Mouse (Mus musculus): ENCODE results near the gene Gm20741. TPM values are rescaled to one million over a fixed set of nuclear protein-coding genes. Genes with fewer than 3 reads are reported as not detected.

The Gm20741 gene
- polyA plus RNA-seq, 1 experiment from 2014 or later: not detected

Other genes starting within 250 kb of the Gm20741 start
- gene Cldn8, start 249.0 kb downstream of the Gm20741 start, polyA plus RNA-seq (2015; fragmentation: Nextera tagmentation; extraction: Ambion mirVana): 18.5 and 20.6 TPM in 2 replicates
- gene Krtap24-1, start 199.9 kb downstream of the Gm20741 start, polyA plus RNA-seq (2015; fragmentation: Nextera tagmentation; extraction: Ambion mirVana): not detected in 2 replicates
- gene 2310079G19Rik, start 184.6 kb downstream of the Gm20741 start, polyA plus RNA-seq (2015; fragmentation: Nextera tagmentation; extraction: Ambion mirVana): not detected in 2 replicates
- gene Krtap26-1, start 164.4 kb downstream of the Gm20741 start, polyA plus RNA-seq (2015; fragmentation: Nextera tagmentation; extraction: Ambion mirVana): not detected in 2 replicates
- gene Krtap27-1, start 140.5 kb downstream of the Gm20741 start, polyA plus RNA-seq (2015; fragmentation: Nextera tagmentation; extraction: Ambion mirVana): not detected in 2 replicates
- not detected in 2 replicates for gene 2310061N02Rik, start 104.3 kb downstream of the Gm20741 start, polyA plus RNA-seq (2015; fragmentation: Nextera tagmentation; extraction: Ambion mirVana)
- not detected in 2 replicates for gene Krtap13-1, start 83.4 kb downstream of the Gm20741 start, polyA plus RNA-seq (2015; fragmentation: Nextera tagmentation; extraction: Ambion mirVana)
- gene Krtap13, start 60.6 kb downstream of the Gm20741 start, polyA plus RNA-seq (2015; fragmentation: Nextera tagmentation; extraction: Ambion mirVana): not detected in 2 replicates
- gene 2310034C09Rik, start 53.4 kb downstream of the Gm20741 start, polyA plus RNA-seq (2015; fragmentation: Nextera tagmentation; extraction: Ambion mirVana): not detected in 2 replicates
- gene 2310057N15Rik, start 38.0 kb downstream of the Gm20741 start, polyA plus RNA-seq (2015; fragmentation: Nextera tagmentation; extraction: Ambion mirVana): not detected in 2 replicates
- gene Gm5965, start 34.3 kb downstream of the Gm20741 start, polyA plus RNA-seq (2015; fragmentation: Nextera tagmentation; extraction: Ambion mirVana): not detected in 2 replicates
- gene Krtap15, start 8.0 kb upstream of the Gm20741 start, polyA plus RNA-seq (2015; fragmentation: Nextera tagmentation; extraction: Ambion mirVana): not detected in 2 replicates
- gene Krtap14, start 13.9 kb upstream of the Gm20741 start, polyA plus RNA-seq (2015; fragmentation: Nextera tagmentation; extraction: Ambion mirVana): not detected in 2 replicates
- not detected in 2 replicates for gene Krtap19-1, start 57.2 kb upstream of the Gm20741 start, polyA plus RNA-seq (2015; fragmentation: Nextera tagmentation; extraction: Ambion mirVana)
- not detected in 2 replicates for gene Krtap19-2, start 62.0 kb upstream of the Gm20741 start, polyA plus RNA-seq (2015; fragmentation: Nextera tagmentation; extraction: Ambion mirVana)
- not detected in 2 replicates for gene Krtap19-3, start 65.8 kb upstream of the Gm20741 start, polyA plus RNA-seq (2015; fragmentation: Nextera tagmentation; extraction: Ambion mirVana)
- not detected in 2 replicates for gene Krtap19-4, start 72.9 kb upstream of the Gm20741 start, polyA plus RNA-seq (2015; fragmentation: Nextera tagmentation; extraction: Ambion mirVana)
- not detected in 2 replicates for gene Krtap19-5, start 84.2 kb upstream of the Gm20741 start, polyA plus RNA-seq (2015; fragmentation: Nextera tagmentation; extraction: Ambion mirVana)
- not detected in 2 replicates for gene Krtap19-9b, start 120.0 kb upstream of the Gm20741 start, polyA plus RNA-seq (2015; fragmentation: Nextera tagmentation; extraction: Ambion mirVana)
- not detected in 2 replicates for gene Krtap16-3, start 150.7 kb upstream of the Gm20741 start, polyA plus RNA-seq (2015; fragmentation: Nextera tagmentation; extraction: Ambion mirVana)
- gene Krtap22-2, start 198.5 kb upstream of the Gm20741 start, polyA plus RNA-seq (2015; fragmentation: Nextera tagmentation; extraction: Ambion mirVana): not detected in 2 replicates
- gene Gm10229, start 203.1 kb upstream of the Gm20741 start, polyA plus RNA-seq (2015; fragmentation: Nextera tagmentation; extraction: Ambion mirVana): not detected in 2 replicates
- not detected in 2 replicates for gene Krtap6-1, start 219.5 kb upstream of the Gm20741 start, polyA plus RNA-seq (2015; fragmentation: Nextera tagmentation; extraction: Ambion mirVana)
- gene Gm10228, start 229.3 kb upstream of the Gm20741 start, polyA plus RNA-seq (2015; fragmentation: Nextera tagmentation; extraction: Ambion mirVana): not detected in 2 replicates
- not detected in 2 replicates for gene Krtap6-5, start 235.7 kb upstream of the Gm20741 start, polyA plus RNA-seq (2015; fragmentation: Nextera tagmentation; extraction: Ambion mirVana)

Data from stomach, embryonic 15.5 days (tissue).